Mouse (Mus musculus) myocyte (in vitro differentiated cells): Measurements from ENCODE around the gene Borcs6. TPM values are rescaled to one million over a fixed set of nuclear protein-coding genes. Genes with fewer than 3 reads are reported as not detected.

Source experiments
- H3K27me3 ChIP-seq: one replicate; pipeline ENCODE4 v1.6.1; 2011; ENCODE audit not compliant: control insufficient read depth, insufficient read depth, insufficient read length
- H3K36me3 ChIP-seq: one replicate; pipeline ENCODE4 v1.6.1; 2011; ENCODE audit not compliant: control insufficient read depth, insufficient read depth
- H3K4me2 ChIP-seq: one replicate; pipeline ENCODE4 v1.6.1; 2011; ENCODE audit warnings: low read depth, control low read depth
- H3K4me3 ChIP-seq: one replicate; pipeline ENCODE4 v1.5.1; 2011; ENCODE audit warnings: mild to moderate bottlenecking, control low read depth, moderate library complexity
- H3K79me2 ChIP-seq: one replicate; pipeline ENCODE4 v1.6.1; 2011; ENCODE audit not compliant: control insufficient read depth, insufficient read depth
- H3ac ChIP-seq: one replicate; pipeline ENCODE4 v1.6.1; 2011; ENCODE audit not compliant: control insufficient read depth, insufficient read length
- CEBPB ChIP-seq: IDR thresholded peaks from 2 replicates; pipeline ENCODE4 v1.6.1; 2011; ENCODE audit warnings: mild to moderate bottlenecking, moderate library complexity; ENCODE audit not compliant: poor library complexity, insufficient read depth, severe bottlenecking
- E2F4 ChIP-seq: IDR thresholded peaks from one replicate; pipeline ENCODE4 v1.6.1; 2011; ENCODE audit warnings: mild to moderate bottlenecking, control low read depth, moderate library complexity; ENCODE audit not compliant: insufficient read depth
- MAX ChIP-seq: IDR thresholded peaks from one replicate; pipeline ENCODE4 v1.6.1; 2011; ENCODE audit warnings: low read depth, mild to moderate bottlenecking, control low read depth
- MYOD1 ChIP-seq, 3 experiments: IDR thresholded peaks; one replicate each; pipeline ENCODE4 v1.6.1; 2011; ENCODE audit warnings: control low read depth in 2 of 3, low read depth in 2 of 3, mild to moderate bottlenecking in 2 of 3, moderate library complexity in 1 of 3; ENCODE audit not compliant: insufficient read length in 2 of 3, control insufficient read depth in 1 of 3
- MYOG ChIP-seq, 3 experiments: IDR thresholded peaks; one replicate each; pipeline ENCODE4 v1.6.1; 2011; ENCODE audit warnings: control low read depth in 2 of 3, low read depth in 2 of 3, mild to moderate bottlenecking in 2 of 3; ENCODE audit not compliant: insufficient read length in 2 of 3, control insufficient read depth in 1 of 3, insufficient read depth in 1 of 3
- POLR2A ChIP-seq: IDR thresholded peaks from one replicate; pipeline ENCODE4 v1.6.1; 2011; ENCODE audit warnings: low read depth, mild to moderate bottlenecking, control low read depth, moderate library complexity; ENCODE audit not compliant: insufficient read length
- POLR2AphosphoS2 ChIP-seq: IDR thresholded peaks from one replicate; pipeline ENCODE4 v1.6.1; 2011; ENCODE audit warnings: low read depth, control low read depth; ENCODE audit not compliant: insufficient read length
- REST ChIP-seq: IDR thresholded peaks from one replicate; pipeline ENCODE4 v1.6.1; 2011; ENCODE audit warnings: mild to moderate bottlenecking, control low read depth, moderate library complexity; ENCODE audit not compliant: insufficient read depth, insufficient read length
- SRF ChIP-seq: IDR thresholded peaks from one replicate; pipeline ENCODE4 v1.6.1; 2011; ENCODE audit warnings: low read depth; ENCODE audit not compliant: control insufficient read depth, insufficient read length
- TCF12 ChIP-seq: IDR thresholded peaks from one replicate; pipeline ENCODE4 v1.6.1; 2011; ENCODE audit warnings: mild to moderate bottlenecking, control low read depth; ENCODE audit not compliant: poor library complexity, insufficient read depth, severe bottlenecking
- TCF3 ChIP-seq: IDR thresholded peaks from one replicate; pipeline ENCODE4 v1.6.1; 2011; ENCODE audit warnings: low read depth, control low read depth; ENCODE audit not compliant: insufficient read length
- polyA plus RNA-seq: library from polyadenylated mRNA; unstranded; fragments of >200 nt; fragmentation: generic; extraction: Trizol; gene quantifications from one replicate; pipeline ENCODE4 v1.2.1, GENCODE M21; 2012; ENCODE audit warnings: missing spikeins

Gene Borcs6
- polyA plus RNA-seq, 1 experiment: 27.2 TPM

- no peak overlapping the region for H3K4me2 ChIP-seq
- no peak overlapping the region for H3ac ChIP-seq
- no peak for TF ChIP-seq TCF3
- no peak for TF ChIP-seq POLR2A
- no peak for TF ChIP-seq MYOD1 (IDR thresholded peaks at IDR 0.05; ENCODE audit: control insufficient read depth in 1 of 3, insufficient read length in 2 of 3, low read depth in 2 of 3)
- no peak for TF ChIP-seq SRF
- H3K4me3 ChIP-seq: no peak overlapping the region
- peaks cover 11% of the 10 kb centered on the region for H3K36me3 ChIP-seq
- H3K79me2 ChIP-seq: no peaks in the 10 kb centered on the region
- H3K27me3 ChIP-seq: no peaks in the 10 kb centered on the region
These were observed 24.9 kb upstream of the Borcs6 start for GRCm38 (mm10) chr11:69034585-69034984.

DNA sequence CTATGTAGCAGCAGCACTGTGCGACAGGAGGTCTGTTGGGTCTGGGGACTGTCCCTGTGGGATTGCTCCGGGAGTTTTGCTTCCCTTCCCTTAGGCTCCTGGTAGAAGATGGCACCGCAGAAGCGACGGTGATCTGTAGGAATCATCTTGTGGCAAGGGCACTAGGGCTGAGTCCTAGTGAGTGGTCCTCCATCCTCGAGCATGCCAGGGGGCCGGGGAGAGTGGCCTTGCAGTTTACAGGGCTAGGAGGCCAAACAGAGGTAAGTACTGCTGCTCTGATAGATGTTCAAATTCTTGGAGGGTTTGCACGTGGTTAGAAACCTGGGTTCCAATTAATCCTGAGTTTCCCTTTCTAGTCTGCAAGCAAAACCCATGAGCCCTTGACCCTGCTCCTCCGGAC lies 24.1 kb upstream of the Borcs6 start:
- H3K36me3 ChIP-seq: peaks cover 4% of the 10 kb centered on the region
- no peak overlapping the region for H3ac ChIP-seq
- no peak overlapping the region for H3K4me3 ChIP-seq
- H3K79me2 ChIP-seq: no peaks in the 10 kb centered on the region
- peak overlapping the region; percentile 40 for H3K4me2 ChIP-seq
- no peaks in the 10 kb centered on the region for H3K27me3 ChIP-seq
- no peak for TF ChIP-seq POLR2AphosphoS2
- no peak for TF ChIP-seq E2F4
- no peak for TF ChIP-seq REST
- TF ChIP-seq CEBPB: no peak
- TF ChIP-seq SRF: no peak
- TF ChIP-seq TCF12: no peak
- no peak for TF ChIP-seq TCF3
- no peak for TF ChIP-seq MAX
- TF ChIP-seq MYOG (IDR thresholded peaks at IDR 0.05; ENCODE audit: control insufficient read depth in 1 of 3, insufficient read depth in 1 of 3, insufficient read length in 2 of 3, low read depth in 2 of 3): no peak

- H3ac ChIP-seq: no peak overlapping the region
- H3K36me3 ChIP-seq: peaks cover 4% of the 10 kb centered on the region
- TF ChIP-seq POLR2AphosphoS2 (no peak), CEBPB (no peak), TCF3 (no peak), E2F4 (no peak), REST (no peak), POLR2A (no peak), MAX (no peak), MYOG (IDR thresholded peaks at IDR 0.05; ENCODE audit: control insufficient read depth in 1 of 3, insufficient read depth in 1 of 3, insufficient read length in 2 of 3, low read depth in 2 of 3) (no peak), TCF12 (no peak), SRF (no peak)
- no peaks in the 10 kb centered on the region for H3K27me3 ChIP-seq
- peak overlapping the region; percentile 56 for H3K4me2 ChIP-seq
- H3K79me2 ChIP-seq: no peaks in the 10 kb centered on the region
- H3K4me3 ChIP-seq: peak overlapping the region; percentile 33
These were observed 23.7 kb upstream of the Borcs6 start for GRCm38 (mm10) chr11:69035849-69036248.

DNA sequence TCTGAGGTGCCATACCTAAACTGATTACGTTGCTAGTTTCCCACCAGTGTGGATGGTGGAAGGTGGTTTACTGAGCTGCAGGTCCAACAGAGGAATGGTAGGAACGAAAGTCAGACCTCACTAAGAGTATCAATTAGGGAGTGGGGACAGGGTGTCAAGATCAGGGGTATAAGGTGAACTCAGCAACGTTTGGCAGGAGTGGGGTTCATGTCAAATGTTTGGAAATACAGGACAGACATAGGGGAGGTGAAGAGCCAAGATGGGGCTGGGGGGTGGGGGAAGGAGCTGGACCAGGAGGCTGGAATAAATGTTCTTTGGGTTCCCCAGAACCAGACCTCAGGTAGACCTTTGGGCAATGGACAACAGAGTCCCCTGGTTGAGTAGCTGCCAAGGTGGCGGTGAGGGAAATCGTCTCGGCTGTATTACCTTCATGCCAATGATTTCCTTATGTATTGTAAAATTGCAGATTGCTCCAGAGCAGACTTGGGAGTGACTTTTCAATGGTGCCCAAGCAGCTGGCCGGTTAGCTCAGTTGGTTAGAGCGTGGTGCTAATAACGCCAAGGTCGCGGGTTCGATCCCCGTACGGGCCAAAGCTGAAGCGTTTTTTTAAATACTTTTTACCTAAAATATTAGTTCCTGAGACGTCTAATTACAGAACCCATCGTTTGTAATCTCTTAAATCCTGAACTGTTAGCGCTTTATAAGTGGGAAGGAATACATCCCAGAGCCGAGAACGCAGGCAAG lies 22.9 kb upstream of the Borcs6 start:
- TF ChIP-seq REST (no peak), CEBPB (0 out of 2 replicates have a peak, but pooled peaks have one; percentile 30)
- Histone ChIP-seq H3K79me2 (no peaks in the 10 kb centered on the region), H3ac (no peak overlapping the region), H3K4me2 (peak overlapping the region; percentile 88), H3K4me3 (peak overlapping the region; percentile 33), H3K27me3 (no peaks in the 10 kb centered on the region), H3K36me3 (peaks cover 4% of the 10 kb centered on the region)

DNA sequence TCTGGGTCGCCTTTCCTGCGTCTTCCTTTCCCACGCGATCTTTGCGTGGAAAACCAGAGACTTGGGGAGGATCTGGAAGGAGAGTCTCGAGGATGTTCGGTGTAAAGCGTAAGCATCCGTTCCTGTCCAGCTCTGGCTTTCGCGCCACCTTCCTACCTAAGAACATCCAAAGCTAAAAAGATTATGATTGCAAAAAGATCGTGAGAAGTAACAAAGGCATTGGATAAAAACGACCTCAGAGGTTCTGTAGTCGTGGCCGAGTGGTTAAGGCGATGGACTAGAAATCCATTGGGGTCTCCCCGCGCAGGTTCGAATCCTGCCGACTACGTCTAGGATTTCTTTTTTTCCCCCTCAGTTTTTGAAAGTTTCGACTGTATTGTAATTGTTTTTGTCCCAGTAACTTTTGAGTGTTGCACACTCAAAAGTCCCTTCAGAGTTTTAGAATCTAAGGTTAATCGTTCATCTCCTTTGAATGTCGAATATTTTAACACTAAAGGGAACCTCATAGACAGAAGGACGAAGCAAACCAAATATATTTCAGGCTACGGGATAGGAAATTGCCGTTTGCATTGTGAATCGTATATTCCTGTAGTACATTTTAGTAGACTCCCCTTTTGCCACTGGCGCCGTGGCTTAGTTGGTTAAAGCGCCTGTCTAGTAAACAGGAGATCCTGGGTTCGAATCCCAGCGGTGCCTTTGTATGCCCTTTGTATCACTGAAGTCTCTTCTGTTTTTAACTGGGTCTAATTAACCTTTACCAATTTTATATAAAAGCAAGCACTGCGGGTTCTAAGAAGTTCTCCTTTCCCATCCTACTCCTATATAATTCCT lies 22.1 kb upstream of the Borcs6 start:
- Histone ChIP-seq H3K4me2 (peak overlapping the region; percentile 97), H3K79me2 (no peaks in the 10 kb centered on the region)
- TF ChIP-seq POLR2AphosphoS2 (no peak), E2F4 (peak; percentile 25), TCF3 (no peak), MAX (no peak), REST (no peak), CEBPB (0 out of 2 replicates have a peak, but pooled peaks have one; percentile 24)

More for the DNA sequence above, 22.1 kb upstream of the Borcs6 start:
- Histone ChIP-seq H3K27me3 (no peaks in the 10 kb centered on the region), H3ac (no peak overlapping the region), H3K4me3 (peak overlapping the region; percentile 33), H3K36me3 (peaks cover 4% of the 10 kb centered on the region)
